Mouse (Mus musculus): ENCODE measurements around the gene Ldah. TPM values are rescaled to one million over a fixed set of nuclear protein-coding genes. Genes with fewer than 3 reads are reported as not detected.

The Ldah gene
- total RNA-seq, 2 experiments from 2014 or later = 38.9 to 45.2 TPM

DNA sequence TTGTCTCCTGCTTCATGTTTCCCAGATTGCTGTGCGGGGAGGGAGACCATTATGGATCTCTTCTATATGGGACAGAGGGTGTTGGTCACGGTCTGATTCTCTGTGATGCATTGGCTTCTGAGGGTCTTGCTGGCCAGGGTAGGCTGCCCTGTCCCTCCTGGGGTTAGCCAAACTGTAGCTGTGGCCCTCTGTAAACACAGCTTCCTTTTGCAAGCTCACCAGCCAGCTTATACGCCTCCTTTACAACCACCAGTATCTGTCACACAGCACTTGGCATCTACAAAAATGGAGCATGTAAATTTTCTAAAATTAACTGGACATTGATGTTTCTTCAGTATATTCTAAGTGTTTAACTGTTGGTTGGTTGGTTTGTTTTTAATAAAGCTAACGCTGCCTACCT lies 67.5 kb downstream of the Ldah start:
- no peak for DNase-seq (ENCODE audit: low spot score in 2 of 2)

DNA sequence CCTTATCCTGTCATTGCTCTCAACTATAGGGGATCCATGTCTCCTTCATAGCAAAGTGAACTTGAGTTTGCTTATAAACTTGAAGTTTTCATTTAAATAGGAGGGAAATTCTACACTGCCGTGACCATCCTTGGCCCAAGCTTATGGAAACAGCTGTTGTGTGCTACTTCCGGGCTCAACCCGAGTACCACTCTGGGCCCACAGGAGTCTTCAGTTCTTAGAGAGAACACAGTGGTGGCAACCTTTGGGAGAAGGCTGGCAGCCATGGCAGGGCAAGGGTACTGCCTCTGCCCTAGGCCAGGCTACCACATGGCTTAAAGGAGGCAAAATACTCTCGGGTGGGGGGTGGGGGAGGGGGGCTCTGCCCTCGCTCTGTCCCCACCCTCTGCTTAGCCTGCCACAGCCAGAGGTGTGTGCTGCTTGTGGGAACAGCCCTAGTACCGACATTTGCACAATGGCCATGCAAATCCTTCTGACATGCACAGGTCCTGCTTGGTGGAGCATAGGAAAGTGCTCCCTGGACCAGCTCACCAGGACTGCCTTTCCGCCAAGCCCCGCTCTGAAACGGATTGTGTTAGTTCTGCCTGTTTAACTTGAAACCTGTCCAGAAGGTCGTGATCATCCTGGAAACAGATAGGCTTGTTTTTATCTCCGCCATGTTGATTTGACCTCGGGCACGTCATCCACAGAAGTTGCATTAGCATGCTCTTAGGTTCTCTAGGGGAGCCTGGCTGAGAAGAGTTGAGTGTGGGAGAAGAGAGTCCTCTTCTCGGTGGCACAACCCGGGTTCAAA lies 73.5 kb downstream of the Ldah start:
- DNase-seq (ENCODE audit: low spot score in 2 of 2) = no peak

DNA sequence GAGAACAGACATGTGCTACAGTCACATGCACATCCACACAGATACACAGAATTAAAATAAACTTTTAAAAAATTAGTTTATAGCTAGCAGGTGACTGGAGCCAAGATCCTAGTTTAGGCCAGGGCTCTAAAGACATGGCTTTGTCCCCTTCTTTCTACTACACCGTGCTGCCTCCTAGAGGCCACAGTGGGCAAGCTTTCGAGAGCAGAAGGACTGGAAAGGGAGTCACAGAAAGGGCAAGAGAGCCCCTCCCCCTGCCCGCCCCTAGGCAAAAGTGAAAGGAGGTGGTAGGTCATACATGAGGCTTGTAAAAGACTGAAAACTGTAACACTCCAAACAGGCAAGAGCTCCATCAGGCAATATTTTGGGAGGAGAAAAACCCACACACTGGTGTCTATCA lies 80.1 kb downstream of the Ldah start:
- DNase-seq (ENCODE audit: low spot score in 2 of 2) = no peak

DNA sequence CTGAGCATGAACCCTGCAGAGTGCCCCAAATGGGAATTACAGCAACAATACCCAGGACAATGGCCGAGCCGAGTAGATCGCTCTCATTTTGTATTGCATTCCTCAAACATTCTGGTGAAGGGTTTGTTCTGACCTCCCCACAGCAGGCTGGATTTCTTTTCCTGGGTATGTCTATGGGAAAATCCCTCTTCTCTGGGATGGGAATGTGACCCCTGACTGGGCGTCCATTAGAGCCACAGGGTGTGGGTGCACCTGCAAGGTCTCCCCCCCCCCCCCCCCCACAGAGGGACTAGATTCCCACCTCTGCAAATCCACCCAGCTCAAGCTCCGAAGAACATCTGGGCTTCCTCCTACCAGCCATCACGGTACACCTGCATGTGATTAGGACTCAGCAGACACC lies 81.2 kb downstream of the Ldah start:
- no peak for DNase-seq (ENCODE audit: low spot score in 2 of 2)

DNA sequence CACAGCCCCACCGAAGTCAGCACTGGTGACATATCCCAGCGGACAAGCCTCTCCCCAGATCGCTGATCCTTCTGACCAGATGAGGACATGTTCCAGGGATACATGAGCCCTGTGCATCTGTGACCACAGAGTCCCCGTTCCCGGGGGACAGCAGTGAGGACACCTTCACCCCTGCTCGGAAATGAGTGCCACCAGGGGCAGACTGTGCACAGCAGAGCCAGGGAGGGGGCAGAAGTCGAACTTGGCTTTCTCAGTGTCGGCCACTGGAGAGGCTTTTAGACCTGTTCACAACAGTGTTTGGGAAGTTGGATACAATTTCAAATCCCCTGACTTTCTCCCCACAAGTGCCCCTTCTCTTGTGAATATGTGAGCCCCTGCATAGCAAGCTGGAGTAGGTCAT lies 81.6 kb downstream of the Ldah start:
- DNase-seq (ENCODE audit: low spot score in 2 of 2) = no peak

DNA sequence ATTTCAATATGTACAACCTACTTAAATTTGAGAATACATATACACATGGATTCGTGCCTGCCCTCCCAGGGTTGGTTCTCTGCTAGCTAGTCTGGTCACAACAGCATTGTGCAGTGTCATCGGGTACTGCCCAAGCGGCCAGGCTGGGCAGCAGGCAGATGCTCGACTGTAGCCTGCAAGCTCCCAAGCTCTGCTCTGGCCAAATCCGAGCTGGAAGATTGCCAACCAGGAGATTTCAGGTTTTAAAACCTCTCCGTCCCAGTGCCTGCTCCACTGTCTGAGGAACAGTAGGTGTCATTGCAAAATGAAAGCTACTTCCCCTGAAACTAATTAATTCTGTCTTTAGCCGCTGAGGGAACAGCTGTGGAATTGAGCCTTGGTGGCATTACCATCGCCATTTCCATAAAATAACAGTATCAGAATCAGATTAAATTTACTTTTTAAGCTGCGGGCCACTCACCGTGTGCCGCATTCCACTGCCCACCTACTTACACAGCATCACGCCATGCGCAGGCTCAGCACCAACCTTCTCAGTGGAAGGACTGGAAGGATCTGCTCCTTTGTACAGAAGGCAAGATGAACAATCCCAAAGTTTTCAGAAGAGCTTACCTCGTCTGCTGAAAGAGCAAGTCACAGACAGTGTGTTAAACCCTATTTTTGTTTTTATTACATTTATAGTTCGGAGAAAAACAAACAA lies 83.4 kb downstream of the Ldah start:
- DNase-seq (ENCODE audit: low spot score in 2 of 2) = no peak

DNA sequence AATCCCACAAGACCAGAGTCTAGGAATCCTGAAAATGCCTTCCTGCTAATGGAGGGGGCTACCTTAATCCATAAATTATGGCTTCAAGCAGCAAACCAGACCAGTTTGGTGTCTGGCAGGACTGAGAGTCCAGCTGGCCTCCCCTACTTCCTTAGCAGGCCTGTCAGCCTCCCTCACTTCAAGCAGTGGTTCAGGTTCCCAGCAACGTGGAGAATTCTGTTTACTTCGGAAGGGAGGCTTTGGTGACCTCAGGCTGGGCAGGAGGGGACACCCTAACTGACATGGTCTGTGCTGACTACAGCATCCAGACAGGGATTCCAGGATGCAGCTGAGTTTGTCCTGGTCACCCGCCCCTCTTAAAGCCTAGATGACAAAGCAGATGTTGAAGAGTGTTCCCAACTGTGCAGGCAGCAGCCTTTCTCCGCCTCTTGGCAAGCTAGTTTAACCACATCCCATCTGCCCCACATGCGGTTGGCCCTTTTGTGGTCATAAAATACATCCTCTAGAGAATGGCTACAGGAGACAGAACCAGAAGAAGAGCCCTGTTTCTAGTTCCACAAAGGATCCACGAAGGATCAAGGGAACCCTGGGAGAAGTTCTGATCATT lies 87.5 kb downstream of the Ldah start:
- no peak for DNase-seq (ENCODE audit: low spot score in 2 of 2)

DNA sequence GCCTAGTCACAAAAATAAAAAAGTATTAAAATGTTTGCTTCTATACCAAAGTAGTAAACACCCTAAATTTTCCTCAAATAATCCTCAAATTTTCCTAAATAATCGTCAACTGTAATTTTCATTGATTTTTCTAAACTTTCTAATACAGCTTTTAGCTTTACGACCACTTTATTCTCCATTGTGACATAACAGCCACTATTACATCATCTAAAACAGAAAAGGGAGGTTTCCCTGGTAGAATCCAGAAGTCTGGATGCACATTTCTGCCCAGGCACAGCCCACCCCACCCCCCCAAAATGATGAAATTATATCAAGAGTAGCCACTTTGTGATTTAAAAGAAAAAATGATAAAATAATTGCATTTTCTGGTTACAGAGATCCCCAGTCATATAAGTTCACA lies 88.2 kb downstream of the Ldah start:
- no peak for DNase-seq (ENCODE audit: low spot score in 2 of 2)

DNA sequence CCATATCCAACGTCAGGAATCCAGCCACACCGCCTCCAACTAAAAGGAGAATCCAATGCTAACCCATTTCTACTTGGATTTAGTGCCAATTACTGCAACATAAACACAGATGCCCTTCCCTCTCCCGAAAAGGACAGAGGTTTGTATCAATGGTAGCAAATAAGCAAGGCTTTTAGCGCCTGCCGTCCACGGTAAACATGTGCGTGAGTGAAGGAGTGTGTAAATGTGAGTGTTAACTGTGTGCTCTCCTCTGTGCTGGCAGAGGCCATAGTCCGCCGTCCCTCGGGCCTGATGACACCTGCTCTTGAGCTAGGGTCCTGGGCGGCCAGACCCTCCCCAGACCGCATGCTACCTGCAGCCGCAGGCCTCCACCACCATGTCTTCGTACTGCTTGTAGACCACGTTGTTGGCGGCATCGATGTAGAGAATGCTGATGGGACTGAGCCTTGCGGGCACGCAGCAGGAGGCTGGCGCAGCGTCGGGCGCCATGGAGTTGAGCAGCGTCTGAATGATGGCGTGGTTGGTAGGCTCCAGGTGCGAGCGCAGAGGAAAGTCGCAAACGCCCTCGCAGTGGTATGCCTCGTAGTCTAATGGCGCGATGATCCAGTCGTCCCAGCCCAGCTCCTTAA lies 89.8 kb downstream of the Ldah start:
- no peak for DNase-seq (ENCODE audit: low spot score in 2 of 2)

DNA sequence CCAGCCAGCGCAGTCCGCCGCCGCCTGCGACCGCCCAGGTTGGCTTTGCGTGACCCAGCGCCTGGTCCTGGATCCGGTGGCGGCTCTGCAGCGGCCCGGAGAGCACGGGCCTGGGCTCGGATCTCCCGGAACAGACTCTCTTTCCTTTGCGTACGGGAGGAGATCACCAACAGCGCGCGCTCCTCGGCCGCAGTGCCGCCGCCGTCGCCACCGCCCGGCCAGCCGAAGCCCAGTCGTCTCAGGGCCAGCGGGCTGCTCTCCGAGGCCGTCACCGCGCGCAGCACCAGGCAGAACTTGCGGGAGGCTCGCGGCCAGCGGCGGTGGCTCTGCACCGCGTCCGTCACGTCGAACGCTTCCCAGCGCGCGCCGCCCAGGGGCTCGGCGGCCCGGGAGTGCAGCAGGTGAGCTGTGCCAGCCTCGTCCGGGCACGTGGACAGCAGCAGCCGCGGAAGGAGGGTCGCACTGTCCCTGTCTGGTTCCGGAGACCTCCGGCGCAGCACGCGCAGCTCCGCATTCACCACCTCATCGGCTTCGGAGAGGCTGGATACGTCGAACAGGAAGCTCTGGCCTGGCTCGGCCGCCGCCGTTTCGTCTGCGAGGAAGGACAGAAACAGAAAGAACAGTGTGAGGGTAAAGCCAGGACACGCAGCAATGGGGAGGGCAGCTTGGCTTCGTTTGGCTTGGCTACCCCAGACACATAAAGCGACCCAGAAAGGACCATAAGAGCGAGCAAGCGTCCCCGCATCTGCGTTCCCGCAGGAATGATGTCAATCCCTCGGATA lies 90.6 kb downstream of the Ldah start:
- DNase-seq (ENCODE audit: low spot score in 2 of 2) = no peak

DNA sequence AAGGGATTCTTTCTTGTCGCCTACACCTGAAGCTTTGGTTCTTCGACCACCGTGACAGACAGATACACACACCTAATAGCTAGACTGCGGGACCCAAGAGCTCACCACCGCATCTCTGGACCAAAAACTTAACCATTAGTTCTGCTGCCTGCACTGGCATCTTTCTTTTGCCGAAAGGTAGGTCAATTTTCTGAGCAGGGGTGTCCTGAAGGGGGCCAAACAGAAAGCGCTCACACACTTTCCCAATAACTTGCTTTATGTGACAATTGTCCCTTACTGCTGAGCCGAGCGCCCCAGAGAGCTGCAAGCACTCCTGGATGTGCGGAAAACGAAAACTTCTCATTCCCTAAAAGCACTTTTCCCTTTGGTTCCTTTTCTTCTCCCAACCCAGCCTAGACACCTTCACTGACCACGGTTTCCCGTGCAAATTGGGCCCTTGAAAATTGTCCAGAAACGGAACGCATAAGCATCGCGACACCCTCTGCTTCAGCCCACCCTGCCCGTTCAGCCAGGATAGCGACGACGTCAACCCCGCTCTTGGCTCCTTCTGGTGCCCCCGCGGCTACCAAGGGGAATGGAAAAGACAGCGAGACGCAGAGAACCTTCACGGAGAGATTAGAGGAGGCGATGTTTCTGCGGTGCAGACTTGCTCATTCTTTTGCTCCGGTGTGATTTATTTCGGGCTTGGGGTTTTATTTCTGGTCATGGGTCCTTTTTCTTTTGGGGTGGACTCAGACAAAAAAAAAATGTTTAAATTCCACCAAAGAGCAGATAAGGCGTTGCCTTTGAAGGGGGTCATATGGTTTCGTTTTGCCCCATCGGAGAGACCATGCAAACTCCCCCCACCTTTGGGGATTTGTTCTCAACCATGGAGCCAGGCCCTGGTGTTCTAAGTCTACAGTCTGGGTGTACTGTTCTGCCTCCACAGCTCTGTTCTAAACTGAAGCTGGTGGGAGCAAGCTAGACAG lies 91.5 kb downstream of the Ldah start:
- no peak for DNase-seq (ENCODE audit: low spot score in 2 of 2)

DNA sequence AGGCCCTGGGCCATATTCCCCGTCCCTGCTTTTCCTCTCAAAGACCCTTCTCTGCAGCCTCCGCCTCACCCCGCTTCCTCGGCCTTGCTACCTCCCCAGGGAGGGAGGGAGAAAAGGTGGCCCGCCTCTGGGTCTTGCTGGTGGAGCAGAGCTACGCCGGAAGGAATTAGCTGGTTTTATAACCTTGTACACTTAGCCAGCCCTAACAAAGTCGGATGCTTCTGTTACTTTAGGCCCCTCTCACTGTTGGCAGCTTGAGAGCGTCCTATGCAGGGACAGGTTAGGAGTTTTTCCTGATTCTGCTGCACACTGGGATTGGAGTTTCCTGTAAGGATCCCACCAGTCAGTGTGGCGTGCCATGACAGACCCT lies 92.2 kb downstream of the Ldah start:
- DNase-seq (ENCODE audit: low spot score in 2 of 2) = no peak

DNA sequence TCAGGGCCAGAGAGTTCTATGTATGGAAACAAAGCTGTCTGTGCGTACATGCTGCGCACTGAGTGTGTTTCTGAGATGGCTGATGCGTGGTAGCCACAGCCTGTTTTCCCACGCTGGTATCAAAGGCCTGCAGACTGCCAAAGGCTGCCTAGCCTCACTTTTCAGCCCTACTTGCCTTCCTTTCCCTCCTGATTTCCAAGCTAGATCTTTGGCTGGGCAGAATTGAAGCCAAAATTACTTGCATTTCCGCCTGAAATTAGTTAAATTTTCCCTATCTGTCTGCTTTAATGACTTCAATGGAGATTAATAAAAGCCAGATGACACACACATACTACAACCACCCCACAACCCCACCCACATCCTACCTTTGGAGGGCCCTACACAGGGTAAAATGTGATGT lies 92.6 kb downstream of the Ldah start:
- no peak for DNase-seq (ENCODE audit: low spot score in 2 of 2)

DNA sequence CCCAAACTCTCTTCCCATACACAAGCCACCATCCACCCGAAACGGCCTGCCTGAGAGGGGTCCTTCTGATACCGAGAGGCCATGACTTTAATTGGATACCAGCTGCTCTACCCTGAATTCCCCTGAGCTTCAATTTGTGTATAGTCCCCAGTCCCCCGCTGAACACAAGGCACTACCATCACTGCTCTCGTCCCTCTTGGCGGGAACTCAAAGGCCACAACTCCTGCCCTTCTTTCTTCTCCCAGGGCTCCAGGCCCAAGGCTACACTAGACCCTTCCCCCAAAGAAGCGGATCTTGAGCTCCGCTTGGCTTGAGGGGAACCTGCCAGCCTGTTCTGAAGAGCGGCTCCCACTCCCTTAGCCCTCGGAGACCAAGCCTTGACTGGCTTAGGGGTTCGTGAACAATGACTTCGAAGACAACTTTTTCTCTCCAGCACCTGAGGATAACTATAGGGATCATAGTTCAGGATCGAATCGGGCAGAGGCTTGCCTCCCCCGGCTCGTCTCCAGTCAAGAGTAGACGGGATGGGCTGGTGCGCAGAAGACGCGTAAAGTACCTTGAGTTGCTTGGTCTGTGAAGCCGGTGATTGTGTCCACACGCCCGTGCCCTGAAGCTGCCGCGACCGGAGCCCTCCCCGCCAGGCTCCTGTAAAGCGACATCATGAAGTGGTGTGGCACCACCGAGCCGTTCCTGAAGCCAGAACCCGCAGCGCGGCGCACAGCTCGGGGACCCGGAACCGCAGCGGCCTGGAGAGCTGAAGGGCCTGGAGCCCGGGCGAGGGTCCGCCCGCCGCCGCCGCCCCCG lies 93.3 kb downstream of the Ldah start:
- no peak for DNase-seq (ENCODE audit: low spot score in 2 of 2)

DNA sequence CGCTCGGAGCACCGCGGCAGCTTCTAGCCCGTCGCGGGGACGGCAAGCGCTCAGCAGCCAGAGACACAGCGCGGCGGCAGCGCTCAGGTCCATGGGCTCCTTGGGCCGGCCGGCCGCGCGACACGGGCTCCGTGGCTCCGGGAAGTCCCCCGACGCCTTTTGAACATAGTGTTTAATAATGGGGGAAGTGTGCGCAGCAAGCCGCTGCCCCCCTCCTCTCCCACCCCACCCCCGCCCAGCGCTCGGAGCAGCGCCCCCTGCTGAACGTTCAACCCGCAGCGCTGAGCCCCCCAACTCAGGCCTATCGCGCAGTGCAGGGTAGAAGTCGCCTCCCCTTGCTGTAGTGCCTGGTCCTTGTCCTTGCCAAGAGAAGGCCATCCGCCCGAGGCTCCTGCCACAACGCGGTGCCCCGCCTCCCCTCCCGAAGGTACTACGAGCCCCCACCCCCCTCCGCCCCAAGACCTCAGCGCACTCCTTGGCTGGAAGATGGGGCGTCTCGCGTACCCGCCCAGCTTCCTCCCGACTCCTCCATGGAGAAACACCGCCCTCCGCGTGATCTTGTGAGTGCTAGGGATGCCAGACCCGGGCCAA lies 94.0 kb downstream of the Ldah start, which contains the start of gene Gdf7:
Gene Gdf7 (minus strand): TSS at position 114 of the 591 bp plus-strand sequence.
- DNase-seq (ENCODE audit: low spot score in 2 of 2) = no peak

DNA sequence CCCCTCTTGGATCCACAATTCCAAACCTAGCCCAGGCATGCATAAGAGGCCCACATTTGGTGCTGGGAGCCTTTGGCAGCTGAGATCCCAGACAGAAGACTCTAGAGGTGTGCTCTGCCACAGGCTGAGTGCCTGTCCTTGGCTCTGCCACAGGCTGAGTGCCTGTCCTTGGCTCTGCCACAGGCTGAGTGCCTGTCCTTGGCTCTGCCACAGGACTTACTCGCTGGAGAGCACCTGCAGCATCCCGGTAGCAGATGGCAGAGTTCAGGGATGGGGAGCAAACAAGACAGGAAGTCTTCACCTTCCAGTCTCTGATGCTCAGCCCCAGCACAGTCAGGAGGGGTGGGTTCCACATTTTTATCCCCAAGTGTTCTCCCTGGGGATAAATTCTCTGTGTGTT lies 97.4 kb downstream of the Ldah start:
- no peak for DNase-seq (ENCODE audit: low spot score in 2 of 2)

DNA sequence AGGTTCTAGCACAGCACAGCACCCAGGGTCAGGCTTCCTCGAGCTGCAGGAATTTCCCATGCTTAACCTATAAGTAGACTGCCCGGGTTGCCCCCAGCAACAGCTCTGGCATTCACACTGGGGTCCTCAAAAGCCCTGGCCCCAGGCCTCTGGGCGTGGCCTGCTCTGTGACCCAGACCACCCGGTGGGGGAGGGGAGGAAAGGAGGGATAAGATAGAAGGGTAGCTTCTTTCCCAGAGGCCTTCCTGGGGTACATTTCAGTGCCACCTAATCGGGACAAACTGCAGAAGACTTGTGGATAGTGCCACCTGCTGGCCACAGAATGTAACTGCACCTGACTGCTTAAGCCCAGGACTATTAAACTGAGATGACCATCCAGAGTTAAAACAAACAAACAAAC lies 98.5 kb downstream of the Ldah start:
- peak in 1 of 2 experiments; percentile 42 for DNase-seq (ENCODE audit: low spot score in 2 of 2)

DNA sequence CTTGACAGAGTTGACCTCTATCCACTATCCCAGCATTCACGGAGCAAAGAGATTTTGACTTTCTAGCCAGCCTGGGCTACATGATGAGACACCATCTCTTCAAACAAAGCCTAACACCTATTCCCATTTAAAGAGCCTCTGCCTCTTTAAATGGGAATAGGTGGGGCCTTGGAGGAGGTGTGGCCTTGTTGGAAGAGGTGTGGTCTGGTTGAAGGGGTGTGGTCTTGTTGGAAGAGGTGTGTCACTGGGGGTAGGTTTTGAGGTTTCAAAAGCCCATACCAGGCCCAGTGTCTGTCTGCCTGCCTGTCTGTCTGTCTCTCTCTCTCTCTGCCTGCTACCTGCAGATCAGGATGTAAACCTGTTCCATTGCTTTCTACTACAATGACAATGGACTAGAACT lies 99.0 kb downstream of the Ldah start:
- no peak for DNase-seq (ENCODE audit: low spot score in 2 of 2)

DNA sequence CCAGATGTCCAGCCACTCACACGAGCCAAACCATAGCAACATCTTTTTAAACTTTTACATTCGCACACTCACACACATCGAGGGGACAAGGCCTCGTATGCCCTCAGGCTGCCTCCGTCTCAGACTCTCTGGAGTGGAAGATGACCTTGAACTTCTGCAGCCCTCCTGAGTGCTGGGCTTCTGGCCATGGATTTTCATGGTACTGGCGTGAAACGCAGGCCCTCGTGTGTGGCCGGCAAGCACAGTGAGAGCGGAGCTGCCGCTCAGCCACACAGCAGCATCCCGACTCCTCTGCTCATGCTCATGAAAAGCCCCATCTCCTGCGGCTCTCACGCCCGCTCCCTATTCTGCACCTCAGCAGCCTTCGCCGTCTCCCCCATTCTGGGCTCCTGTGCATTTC lies 103.1 kb downstream of the Ldah start:
- DNase-seq (ENCODE audit: low spot score in 2 of 2) = no peak

Measured in adrenal gland, postnatal 4 days (tissue).